Mouse (Mus musculus): ENCODE measurements around the gene Palm.

The Palm gene

DNA sequence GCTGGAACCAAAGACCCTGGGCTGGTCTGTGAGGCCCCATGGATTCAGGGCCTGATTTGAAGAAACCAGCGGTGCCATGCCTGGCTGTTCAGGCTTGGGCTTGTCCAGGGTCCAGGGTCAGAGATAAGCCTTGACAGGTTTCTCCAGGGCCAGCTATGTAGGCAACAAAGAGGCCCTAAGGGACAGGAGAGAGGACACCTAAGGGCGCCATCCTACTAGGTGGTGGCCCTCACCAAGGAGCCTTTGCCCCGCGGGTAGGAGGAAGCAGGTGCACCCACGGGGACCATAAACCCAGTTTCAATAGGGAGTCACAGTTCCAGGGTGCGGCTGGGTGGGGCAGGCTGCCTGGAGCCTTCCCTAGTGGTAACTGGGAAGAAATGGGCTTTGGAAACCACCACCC, 29.6 kb downstream of the Palm start:
- DNase-seq (ENCODE audit: low spot score in 2 of 2): no peak

DNA sequence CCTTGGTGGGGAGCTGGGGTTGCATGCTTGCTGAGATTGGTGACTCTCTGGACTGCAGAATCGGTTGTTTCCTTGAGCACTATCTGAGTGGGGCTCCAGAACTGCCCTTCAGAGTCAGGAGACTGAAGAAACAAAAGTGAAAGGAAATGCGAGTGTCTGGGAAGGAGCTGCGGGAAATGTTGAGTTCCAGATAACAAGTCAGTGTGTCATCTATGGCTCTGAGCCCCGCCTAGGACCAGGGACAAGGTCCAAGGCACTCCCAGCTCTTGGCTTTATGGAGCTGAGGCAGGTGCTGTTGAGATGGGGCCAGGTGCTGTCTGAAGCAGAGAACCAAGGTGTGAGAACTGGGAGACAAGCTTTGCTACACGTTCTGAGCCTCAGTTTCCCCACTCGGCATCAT, 31.0 kb downstream of the Palm start:
- no peak for DNase-seq (ENCODE audit: low spot score in 2 of 2)

DNA sequence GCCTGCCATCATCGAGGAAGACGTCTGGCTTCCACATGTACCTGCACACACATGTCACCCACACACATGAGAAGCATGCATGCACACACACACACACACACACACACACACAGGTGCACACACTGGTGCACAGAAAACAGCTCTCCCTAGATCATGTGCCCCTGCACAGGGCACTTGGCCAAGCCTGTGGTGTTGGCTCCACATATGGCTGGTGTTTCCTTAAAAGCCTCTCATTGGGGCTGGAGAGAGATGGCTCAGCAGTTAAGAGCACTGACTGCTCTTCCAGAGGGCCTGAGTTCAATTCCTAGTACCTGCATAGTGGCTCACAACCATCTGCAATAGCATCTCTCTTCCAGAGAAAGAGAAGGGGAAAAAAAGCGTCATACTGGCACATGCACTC, 38.2 kb downstream of the Palm start:
- DNase-seq (ENCODE audit: low spot score in 2 of 2): no peak

DNA sequence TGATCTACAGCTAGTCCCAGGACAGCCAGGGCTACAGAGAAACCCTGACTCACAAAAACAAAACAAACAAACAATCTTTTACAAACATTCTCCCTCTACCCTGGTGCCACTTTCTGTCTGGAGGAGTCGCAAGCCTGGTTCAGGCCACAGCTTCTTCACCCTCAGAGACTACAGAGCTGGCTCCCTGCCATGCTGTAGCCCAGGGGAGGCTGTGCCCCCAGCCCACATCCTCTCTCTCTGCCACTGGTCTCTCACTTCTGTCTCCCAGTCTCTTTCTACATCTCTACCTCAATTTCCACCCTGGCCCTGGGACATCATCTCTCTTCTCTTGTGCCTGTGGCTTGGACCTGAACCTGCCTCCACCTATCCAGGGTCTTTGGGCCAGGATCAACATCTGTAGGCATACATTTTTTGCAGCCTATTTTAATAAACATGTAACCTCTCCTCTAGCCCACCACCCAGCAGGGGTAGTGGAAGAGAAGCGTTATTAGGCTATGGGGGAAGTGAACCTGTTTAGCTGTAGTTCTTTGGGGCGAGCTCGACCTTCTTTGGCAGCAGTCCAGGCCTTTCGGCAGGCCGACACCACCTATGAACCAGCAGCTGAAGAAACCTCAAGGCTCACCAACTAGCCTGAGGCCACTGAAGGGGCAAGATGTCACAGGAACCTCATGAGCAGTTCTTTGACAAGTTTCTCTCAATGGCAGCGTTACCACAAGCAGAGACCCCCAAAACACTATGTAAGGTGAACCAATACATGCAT, 38.8 kb downstream of the Palm start:
- no peak for DNase-seq (ENCODE audit: low spot score in 2 of 2)

DNA sequence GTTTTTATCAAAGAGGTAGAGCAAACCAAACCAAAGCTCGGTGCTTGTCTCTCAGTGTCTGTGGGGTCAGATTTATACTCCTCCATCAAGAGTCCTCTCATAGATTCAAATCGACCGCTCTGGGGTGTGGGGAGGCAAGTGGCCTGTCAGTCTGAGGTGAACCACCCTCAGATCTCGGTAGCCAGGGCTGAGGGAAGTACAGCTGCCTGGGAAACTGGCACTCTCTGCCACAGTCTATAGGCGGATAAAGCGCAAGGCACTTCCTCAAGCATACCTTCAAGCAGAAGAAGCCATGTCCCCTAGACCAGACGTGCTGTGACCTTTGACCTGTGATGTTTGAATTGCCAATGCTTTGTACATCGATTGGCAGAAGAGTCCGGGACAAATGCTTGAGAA, 39.4 kb downstream of the Palm start:
- no peak for DNase-seq (ENCODE audit: low spot score in 2 of 2)

DNA sequence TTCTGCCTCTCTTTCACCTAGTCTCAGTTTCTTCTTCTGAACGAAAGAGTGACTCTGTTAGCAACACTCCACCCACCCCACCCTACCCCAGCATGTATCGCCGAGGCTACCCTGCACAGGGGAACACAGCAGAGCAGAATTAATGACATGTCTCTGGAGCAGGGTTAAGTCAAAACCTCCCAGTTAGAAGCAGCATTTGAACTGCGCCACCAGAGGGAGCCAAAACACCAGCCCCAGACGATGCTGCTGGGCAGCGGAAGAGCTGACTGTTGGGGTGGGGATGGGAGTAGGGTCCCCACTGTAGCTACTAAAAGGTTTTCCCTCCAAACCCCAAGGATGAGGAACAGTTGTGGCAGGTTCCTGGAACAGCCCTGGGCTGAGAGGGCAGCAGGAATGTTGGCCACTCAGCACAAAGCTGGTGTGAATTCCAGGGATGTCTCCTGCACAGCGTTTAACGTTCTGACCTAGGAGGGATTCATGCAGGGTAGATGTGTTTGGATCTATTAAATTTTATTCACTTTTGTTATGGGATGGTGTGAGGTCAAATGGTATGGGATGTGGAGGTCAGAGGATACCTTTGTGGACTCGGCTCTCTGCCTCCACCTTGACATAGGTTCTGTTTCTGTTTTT, 41.5 kb downstream of the Palm start:
- DNase-seq (ENCODE audit: low spot score in 2 of 2): peak; percentile 68 to 82

DNA sequence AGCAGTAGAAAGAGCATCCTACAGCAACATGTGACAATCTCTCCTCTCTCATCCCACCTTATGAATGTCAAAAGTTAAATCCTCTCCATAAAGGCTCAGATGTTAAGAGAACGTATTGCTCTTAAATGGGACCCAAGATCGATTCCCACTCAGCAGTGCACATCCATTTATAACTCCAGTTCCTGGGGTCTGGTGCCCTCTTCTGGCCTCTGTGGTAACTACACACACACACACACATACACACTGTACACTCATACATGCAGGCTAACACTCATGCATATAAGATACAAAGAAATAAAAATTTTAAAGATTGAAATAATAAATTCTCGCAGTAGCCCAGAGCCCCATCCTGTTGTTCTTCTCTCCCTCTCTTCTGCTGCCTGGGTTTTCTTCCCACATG, 43.5 kb downstream of the Palm start:
- DNase-seq (ENCODE audit: low spot score in 2 of 2): no peak

DNA sequence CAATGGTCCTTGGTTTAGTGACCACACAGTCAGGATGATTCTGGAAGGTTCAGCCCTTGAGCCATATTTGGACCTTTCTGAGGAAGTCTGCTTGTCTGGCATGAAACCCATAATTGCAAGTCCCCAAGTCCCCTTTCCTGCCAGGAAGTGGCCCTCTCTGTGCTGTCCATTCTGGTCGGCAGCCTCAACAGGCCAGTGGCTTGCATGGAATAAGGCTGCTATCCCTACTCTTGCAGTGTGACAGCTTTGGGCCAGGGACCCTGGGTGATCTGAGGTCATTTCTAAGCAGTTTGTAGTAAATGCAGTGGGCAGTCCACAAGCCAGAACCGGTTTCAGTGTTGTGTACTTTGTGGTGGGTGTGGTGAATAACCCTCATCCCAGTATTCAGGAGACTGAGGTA, 44.8 kb downstream of the Palm start:
- DNase-seq (ENCODE audit: low spot score in 2 of 2): no peak

DNA sequence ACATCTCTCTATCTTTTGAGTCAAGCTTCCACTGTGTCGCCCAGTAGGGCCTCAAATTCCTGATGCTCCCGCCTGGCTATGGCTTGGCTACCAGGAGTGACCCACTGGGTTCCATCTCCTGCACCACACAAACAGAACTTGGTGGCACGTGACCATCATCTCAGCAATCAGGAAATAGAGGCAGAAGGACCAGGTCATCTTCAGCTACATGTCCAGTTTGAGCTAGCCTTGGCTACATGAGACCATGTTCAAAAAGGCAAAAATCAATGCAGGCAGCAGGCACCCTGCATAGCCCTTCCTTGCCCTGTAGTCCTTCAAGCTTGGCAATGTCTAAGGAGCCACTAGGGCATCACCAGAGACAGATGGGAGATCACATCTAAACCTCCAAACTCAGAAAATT, 46.7 kb downstream of the Palm start:
- no peak for DNase-seq (ENCODE audit: low spot score in 2 of 2)

DNA sequence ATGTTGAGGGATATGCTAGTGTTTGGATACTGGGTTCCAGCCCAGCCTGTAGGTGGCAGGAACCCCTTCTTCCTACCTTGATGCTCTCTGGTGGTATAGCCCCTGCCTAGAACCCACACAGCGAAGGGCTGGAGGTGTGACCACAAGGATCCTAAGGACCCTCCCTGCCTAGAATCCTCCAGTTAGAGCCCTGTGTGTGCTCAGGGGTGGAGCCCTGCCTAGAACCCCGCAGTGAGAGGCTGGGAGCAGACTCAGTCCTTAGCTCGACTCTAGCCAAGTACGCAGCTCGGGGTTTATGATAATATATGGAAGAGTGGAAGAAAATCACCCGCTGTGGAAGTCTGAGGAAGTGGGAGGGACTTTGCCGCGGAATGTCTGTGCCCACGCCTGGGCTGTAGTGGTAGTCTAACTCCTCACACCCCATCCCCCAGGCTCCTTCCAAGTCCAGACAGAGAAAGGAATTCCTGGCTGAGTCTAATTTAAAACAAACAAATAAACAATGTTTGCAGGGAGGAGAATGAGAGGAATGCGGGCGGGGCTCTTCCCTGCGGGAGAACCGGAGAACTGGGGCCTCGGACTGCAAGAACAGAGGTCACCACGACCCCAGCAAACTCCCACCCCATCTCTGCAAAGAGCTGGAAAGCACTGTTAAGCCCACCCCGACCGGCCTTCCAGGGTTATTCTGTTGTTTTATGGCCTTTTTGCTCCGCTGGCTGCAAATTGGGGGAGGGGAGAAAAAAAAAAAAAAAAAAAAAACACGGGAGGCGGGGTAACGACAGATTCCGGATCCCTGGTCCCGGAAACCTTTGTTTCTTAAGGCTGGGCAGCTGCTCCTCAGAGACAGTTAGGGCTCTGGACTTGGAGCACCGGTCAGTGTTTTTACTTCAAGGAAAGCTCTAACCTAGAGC, 47.5 kb downstream of the Palm start:
- peak in 1 of 2 experiments; percentile 77 for DNase-seq (ENCODE audit: low spot score in 2 of 2)

DNA sequence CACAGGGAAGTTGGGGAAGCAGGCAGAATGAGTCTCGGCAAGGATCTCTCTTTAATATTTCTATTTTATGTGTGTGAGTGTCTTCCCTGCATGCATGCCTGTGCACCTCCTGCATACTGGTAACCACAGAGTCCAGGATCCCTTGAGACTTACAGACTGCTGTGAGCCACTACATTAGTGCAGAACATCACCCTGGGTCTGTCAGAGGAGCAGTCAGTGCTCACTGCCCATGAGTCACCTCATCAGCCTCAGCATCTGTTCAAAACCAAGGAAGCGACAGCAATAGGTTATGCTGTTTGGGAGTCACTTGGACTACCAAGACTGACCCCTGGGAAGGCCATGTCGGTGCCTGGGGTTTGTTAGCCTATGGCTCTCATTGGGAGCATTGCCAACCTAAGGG, 49.0 kb downstream of the Palm start:
- no peak for DNase-seq (ENCODE audit: low spot score in 2 of 2)

DNA sequence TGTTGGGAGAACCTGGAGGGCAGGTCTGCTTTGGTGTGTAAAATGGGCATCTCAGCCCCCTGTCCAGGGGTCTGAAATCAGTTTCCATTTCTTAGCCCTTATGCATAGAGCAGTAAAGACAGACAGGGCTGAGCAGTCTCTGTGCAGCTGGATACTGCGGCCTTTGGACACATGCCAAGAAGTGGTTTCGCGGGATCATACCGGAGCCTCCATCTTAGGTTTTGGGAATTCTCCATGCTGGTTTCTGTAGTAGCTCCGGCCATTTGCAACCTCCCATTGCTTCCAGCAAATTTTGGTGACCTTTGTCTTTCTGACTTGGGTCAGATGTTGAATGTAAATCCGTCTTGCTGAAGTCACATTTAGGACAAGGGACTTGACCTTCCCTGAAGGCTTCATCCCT, 50.1 kb downstream of the Palm start:
- DNase-seq (ENCODE audit: low spot score in 2 of 2): peak in 1 of 2 experiments; percentile 28

DNA sequence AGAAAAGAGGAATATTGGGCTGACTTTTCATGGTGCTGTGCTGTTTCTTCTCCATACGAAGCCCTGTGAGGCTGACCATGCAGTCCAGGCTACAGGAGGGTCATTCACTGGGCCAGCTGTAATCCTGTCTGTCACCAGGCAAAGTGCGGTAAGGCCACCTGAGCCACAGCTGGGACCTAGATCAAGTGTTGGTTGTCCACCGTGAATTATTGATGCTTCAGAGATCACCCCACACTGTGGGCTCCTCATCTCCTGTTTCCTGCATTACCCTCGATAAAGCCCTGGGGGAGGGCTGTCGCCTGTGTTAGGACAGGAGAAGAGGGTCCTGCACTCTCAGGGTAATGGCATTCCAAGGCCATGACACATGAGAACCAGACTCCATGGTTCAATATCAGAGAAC, 53.2 kb downstream of the Palm start:
- DNase-seq (ENCODE audit: low spot score in 2 of 2): no peak

DNA sequence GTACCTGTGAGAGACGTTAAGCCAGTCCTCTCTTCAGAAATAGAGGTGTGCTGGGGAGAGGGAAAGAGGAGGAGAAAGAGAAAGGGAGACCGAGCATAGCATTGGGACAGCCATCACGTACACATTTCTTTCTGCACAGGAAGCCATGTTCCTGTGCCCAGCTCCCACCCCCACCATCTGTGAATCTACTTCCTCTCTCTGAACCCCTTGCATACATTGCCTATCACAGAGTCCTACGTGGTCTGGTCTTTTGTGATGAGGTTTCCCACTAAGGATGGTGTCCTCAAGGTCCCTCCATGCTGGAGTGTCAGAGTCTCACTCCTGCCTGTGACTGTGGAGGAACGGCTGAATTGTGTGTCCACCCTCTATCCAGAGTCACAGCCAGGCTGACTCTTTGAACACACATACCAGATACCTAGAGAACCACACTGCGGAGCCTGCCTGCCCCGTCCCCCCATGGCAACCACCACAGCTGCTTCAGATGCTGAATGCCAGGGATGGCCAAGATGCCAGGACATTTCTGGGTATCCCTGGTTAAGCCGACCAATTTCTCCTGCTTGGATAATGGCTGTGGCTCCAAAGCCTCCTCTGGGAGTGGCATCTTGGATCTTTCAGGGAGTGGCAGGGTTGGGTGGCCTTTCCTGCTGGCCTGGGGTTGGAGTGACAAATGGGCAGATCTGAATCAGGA, 56.7 kb downstream of the Palm start:
- DNase-seq (ENCODE audit: low spot score in 2 of 2): no peak

DNA sequence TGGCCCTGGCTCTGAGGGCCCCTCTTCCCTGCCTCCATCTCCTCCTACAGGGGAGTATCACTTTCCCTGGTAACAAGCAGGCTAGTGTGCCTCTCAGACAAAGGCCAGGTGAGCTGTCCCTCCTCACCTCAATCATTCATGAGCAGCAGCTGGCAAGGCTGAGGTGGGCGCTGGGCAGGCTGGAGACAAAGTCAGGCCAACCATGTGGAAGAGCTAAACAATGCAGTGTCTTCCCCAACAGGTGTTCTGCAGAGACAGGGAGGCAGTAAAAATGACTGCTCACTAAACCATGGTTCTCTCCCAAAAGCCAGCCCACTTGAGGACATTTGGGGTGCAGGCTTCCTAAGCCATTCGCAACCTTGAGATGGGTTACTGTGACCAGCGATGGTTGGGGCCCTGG, 58.3 kb downstream of the Palm start:
- no peak for DNase-seq (ENCODE audit: low spot score in 2 of 2)

DNA sequence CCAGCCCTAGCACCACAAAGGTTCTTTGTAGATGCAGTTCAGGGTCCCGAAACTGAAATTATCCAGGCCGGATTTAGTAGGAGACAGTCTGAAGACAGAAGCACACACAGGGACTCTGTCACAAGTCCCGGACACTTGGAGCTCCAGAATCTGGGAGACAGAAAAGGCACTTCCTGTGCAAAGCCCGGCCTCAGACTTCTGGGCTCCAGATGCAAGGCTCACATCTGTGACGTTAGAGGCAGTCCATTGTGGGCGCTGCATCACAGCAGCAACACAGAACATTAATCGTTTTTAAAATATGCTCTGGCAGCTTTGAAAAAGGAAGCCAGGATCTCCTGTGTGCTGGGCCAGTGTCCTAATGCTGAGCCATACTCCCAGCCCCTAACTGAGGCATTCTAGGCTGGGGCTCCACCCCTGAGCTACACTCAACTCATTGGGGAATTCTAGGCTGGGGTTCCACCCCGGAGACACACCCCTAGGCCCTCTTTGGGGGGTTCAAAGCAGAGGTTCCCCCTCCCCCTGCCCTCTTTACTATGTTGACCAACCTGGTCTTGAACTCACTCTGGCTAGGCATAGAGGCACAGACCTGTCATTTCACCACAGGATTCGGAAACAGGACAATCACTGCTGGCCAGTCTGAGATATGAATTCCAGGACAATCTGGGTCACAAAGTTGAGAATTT, 58.9 kb downstream of the Palm start:
- DNase-seq (ENCODE audit: low spot score in 2 of 2): no peak

DNA sequence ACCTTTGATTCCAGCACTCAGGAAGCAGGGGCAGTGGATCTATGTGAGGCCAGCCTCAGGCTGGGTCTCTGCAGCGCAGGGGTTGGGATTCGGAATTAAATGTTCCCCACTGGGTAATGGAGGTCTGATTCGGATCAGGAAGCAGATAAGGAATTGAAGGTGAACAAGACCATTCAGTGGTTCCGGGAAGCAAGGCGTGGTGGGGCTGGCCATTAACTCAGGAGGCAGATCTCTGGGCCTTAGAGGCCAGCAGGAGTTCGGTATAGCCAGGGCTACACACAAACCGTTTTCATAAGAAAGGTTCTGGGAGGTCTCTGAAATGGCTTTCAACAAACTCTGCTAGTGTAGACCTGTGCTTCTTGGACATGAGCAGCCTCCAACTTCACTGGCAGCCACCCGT, 59.5 kb downstream of the Palm start:
- DNase-seq (ENCODE audit: low spot score in 2 of 2): no peak

DNA sequence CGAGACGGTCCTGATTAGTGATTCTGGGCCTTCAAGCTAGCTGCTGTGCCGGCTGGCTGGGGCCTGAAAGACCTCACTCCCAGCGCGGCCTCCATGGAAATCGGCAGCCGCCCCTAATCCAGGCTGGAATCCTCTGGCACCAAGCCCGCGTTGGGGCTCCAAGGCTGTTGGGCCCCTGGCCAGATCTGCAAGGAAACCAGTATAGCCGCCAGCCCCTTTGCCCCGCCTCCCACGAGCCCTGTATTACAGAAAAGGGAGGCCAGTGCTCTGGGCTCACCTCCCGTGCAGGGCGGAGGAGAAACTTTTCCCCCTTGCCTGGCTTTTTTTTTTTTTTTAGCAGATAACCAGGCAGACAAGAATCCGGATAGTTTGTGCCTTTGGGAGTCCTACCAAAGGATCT, 60.0 kb downstream of the Palm start:
- peak; percentile 98 to 99 for DNase-seq (ENCODE audit: low spot score in 2 of 2)

DNA sequence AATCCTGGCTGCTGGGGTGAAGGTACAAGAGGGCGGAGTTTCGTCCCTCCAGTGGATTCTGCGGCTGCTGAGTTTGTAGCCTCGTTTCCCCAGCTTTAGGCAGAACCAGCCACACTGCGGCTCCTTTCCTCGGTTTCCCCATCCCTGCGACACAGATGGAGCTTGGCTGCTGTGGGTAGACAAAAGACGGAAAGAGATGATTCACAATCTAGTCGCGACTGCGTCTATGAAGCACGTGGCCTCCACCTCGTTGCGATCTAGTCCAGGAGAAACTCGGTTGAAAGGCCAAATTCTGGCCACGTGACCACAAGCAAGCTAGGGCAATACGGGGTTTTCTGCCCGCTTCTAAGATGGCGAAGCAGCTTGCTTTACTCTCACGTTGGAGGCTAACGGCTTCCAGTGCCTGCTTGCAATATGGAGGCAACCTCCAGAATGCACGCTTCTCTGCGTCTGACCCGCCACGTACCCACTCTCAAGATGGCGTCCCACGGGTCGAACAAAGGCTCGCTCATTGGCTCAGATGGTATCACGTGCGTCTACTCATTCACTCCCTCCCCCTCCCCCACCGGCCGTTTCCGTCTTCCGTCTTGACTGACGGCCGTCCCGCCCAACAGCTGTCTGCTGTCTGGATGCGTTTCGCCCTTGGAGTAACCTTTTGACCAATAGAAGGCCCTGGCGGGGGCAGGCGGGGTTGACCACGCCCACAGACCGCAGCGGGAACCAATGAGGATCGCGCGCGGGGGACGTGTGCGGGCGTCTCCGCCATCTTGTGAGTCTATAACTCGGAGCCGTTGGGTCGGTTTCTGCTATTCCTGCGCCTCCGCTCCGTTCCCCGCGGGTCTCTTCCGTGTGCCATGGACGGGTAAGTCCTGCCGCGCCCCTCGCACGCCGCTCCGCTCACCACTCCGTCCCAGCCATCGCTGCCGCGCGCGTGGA, 60.8 kb downstream of the Palm start, which contains the start of gene Ptbp1:
Gene Ptbp1 (plus strand): TSS at position 568 of the 936 bp plus-strand sequence.
- DNase-seq (ENCODE audit: low spot score in 2 of 2): peak; percentile 99 to 100

All from urinary bladder, postnatal 4 days (tissue).